Mouse (Mus musculus): ENCODE measurements at regions not wholly inside any gene's neighbourhood (a gene's known extent, or its start where the extent isn't known, plus 50 kb on each side); places are given as distances from the start of the nearest gene placed in this dataset.

GRCm38 (mm10) chr2:57772315-57772714 is 225.4 kb upstream of the Galnt5 start:
- DNase-seq = peak; percentile 13 to 45

DNA sequence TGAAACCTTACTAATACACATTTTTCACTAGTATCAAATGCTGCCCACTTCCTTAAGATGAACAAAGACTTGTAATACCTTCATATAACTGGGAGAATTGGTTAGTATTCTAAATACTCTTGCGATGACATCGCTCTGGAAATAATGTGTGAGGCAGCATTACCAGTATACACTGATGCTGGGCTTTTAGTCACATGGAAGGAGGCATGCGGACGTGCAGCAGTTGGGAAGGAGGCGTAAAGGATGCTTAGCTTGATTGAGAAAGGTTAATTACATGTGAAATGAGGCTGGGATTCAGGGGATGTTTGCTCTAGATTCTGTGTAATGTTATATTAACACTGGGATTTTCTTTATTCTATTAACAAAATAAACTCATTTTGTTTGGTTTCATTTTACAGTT is 221.5 kb upstream of the Galnt5 start:
- no peak for DNase-seq

DNA sequence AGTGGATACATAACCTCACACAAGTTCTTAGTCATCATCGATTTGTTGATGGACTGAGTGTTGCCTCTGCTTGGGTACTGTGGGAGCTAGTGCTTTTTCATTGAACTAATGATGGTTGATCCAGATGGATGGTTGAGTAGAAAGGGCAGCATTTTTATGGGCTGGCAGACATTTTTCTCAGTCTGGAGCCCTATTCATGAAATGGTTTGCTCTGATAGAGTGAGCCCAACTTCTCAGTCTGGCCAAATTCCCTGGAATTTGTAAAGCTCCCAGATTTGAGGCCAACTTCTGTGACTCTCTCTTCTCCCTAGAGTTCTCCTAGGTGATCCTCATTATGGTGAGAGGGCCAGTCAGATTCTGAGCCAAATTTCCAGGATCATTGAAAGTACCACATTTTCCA is 216.8 kb upstream of the Galnt5 start:
- no peak for DNase-seq

DNA sequence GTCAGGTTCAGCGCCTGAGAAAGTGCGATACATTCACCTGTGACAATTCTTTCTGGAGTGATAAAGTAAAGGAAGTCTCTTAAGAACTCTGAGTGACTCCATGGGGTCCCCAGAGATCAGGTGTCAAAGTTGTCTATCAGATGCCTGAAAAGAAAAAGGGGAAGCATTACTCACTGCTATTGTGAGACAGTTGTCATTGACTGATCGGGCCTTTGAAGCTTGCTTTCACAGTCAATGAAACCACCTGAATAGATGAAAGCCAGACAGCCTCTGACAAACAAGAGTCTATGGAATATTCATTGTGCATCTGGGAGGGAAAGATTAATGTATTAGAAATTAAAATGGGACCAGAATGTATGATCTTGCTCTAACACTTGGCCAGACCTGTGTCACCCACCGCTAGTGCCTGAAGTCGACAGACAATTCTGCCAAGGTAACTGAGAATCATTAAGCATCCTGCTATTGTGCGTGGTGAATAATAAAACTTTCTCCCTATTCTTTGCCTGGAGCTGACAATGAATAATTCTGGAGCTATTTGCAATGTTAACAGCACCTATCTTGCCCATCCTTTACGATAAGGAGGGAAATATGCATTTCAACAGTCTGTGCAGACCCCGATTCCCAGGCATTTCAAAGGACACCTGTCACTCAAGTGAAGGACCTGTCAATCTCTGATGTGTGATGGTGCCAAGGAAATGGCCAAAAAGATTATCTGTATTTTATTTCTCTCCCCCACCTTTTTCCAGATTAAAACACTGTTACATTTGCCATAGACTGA is 204.0 kb upstream of the Galnt5 start:
- no peak for DNase-seq

- no peak for DNase-seq
Measured at GRCm38 (mm10) chr2:57799279-57799678, 198.4 kb upstream of the Galnt5 start.

- no peak for DNase-seq
Measured at GRCm38 (mm10) chr2:57807911-57808310, 189.8 kb upstream of the Galnt5 start.

DNA sequence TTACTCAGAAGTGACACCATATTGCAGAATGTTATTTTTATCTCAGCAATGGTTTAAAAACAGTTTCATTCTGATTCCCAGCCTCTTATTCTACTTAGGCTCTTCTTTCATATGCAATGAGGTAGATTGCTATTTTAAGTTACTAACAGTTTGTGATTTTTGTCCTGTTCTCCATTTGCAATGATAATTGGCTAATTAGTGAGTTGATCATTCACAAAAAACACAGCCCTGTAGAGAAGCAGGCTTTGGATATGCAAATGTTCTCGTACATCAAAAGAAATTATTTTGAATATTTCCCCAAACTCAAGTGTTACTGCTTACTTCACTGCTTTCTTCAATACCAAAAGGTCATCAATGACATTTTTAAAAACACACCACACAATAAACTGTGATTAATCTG is 184.7 kb upstream of the Galnt5 start:
- no peak for DNase-seq

GRCm38 (mm10) chr2:57820343-57820742 is 177.3 kb upstream of the Galnt5 start:
- no peak for DNase-seq

DNA sequence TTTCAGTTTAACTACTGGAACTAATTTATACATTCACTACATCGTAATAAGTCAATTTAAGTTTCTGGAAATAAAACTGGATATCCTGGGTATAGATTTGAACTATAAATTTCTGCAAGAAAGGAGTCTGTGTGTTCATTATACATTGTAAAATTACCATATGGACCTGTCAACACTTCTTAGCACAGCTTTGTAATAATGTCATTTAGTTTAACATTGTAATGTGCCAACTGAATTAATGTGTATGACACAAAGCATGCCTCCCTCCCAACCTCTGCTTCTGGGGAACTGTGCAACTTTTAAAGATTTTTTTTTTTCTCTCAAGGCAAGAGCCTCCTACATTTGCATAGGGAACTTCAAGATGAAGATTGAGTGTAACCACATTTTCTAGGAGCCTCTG is 176.8 kb upstream of the Galnt5 start:
- no peak for DNase-seq

GRCm38 (mm10) chr2:57828284-57828683 is 169.4 kb upstream of the Galnt5 start:
- no peak for DNase-seq

GRCm38 (mm10) chr2:57832565-57833355 is 164.9 kb upstream of the Galnt5 start:
- DNase-seq = peak; percentile 84 to 90

GRCm38 (mm10) chr2:57845135-57845534 is 152.5 kb upstream of the Galnt5 start:
- DNase-seq = no peak

DNA sequence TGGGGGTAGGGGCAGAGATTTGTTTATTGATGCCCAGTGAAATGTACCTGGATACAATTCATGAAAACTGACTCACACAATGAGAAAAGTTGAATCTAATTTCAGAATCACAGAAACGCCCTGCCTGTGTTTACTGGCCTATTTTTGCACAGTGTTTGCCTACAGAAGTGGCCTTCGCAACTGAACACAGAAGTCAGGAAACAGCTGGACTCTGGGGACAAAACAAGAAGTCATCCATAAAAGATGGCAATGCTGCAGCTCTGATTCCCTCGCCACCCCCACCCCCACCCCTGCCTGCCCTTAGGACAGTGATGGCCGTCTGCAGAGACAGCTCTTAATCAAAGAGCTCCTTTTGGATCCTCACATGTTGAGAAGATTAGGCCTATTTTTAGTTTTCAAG is 150.0 kb upstream of the Galnt5 start:
- DNase-seq = no peak

- peak; percentile 8 to 18 for DNase-seq
Measured at GRCm38 (mm10) chr2:57849338-57850057, 148.2 kb upstream of the Galnt5 start.

DNA sequence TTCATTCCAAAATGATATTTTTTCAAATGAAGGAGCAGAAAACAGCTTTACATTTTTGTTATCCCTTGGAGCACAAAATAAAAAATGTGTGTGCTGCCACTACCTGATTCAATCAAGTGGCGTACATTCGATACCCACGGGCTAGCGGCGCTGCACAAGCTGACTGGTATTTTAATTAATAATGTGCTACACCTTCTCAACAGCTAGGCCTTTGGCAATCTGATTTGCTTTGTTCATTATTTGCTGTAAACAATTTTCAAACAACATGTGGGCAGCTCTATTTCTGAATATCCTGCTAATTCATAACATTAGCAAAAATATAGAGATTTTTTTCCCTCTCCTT is 147.7 kb upstream of the Galnt5 start:
- DNase-seq = peak in 1 of 2 experiments; percentile 8

DNA sequence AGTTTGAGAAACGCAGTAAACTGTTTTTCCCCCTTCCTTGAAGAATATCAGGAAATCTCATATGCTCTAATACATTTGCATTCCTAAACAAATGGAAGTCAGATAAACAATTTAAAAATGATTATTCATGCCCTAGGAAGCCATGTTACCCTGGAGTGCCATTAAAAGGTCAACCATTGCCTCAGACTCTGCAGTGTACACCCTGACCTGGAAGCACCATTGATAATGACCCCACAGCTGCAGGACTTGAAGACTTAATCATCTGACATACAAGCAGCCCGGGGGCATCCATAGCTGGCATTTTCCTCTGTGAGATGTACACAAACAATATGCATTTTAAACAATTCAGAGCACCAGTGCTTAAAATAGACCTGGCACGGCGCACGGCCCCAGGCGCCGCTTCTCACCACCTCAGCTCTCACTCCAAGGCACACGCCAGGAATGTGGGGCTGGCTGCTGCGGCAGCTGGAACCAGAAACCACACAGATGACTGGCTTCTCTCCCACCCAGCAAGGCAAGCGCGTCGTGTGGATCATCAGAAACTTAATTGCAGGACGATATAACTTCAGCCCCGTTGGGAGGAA is 141.1 kb upstream of the Galnt5 start:
- peak; percentile 21 to 39 for DNase-seq

GRCm38 (mm10) chr2:57865289-57865688 is 132.4 kb upstream of the Galnt5 start:
- DNase-seq = peak; percentile 14 to 22

- no peak for DNase-seq
Measured at GRCm38 (mm10) chr2:57868046-57868445, 129.6 kb upstream of the Galnt5 start.

DNA sequence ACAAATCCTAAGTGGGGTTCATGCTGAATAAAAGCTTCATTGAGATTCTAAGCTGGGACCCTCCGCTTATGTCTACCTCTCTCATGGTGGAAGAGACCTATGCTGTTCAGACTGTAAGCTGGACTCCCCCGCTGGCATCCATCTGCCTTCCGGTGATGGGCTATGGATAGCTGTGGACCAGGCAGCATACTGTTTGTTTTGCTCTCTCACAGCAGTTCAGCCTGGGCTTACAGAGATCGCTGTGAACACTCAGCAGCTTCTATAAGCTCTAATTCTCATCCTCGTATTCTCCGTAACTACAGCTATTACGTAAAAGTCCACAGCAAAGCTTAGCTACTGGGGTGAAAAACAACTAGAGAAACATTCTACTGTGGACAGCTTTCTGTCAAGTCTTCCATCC is 97.5 kb upstream of the Galnt5 start:
- DNase-seq = peak; percentile 80 to 85

DNA sequence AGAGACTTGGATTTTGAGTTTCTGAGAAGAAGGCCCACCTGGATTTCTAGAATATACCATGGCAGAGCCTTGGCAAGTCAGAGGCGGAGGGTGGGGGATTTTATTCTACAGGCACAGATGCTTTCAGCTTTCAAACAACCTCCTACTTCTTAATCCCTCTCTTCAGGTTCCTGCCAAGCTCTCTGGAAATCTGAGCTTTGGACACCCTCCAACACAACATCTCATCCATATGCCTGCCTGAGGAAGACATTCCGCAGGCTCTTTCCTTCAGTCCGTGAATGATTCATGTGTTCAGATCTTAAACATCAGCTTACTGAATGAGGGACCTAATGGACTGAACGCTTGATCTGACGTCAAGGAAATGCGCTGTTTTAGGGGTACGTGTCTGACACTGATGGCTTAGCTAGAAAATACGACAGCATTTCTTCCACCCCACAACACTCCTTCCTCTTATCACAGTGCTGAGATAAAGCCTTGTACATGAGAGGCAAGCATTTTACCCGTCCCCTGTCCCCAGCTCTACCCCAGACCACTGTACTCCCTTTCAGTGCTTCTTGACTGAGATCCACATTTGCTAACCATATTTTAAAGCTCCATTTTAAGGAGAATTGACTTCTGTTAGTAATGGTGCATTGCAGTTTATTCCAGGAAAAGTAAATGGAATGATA is 97.0 kb upstream of the Galnt5 start:
- peak; percentile 89 for DNase-seq

- DNase-seq = peak; percentile 79 to 84
Measured at GRCm38 (mm10) chr2:57905184-57905583, 92.5 kb upstream of the Galnt5 start.

- peak; percentile 94 to 96 for DNase-seq
Measured at GRCm38 (mm10) chr2:57906939-57907338, 90.7 kb upstream of the Galnt5 start.

DNA sequence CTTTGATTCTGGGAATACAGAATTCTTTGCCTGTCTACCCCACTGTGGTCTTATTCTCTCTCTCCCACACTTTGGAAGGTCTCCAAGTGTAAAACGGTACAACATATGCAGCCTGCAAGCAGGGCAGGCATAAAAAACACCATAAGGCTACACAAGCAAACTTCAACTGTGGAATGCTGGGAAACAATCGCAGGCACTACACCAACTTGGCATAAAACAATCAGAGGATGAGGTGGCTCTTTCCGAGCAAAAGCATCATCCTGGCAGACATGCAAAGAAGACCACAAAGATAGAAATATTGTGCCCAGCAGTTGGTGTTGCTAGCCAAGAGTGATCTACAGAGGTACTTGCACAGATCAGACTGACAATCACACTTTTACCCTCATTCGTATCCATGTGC is 88.0 kb upstream of the Galnt5 start:
- DNase-seq = peak; percentile 55 to 61

All from cerebellum, postnatal 10 days (tissue).